Mouse (Mus musculus) natural killer cell, adult 2 months (primary cell): Measurements from ENCODE around the gene Chn2.
"Not testable (repeated sequence)": the region's sequence is repeated elsewhere in the genome, so short reads cannot be mapped to it uniquely, and the experiment has no call there.

Experiments
- DNase-seq, 2 experiments: peaks; one replicate each; pipeline ENCODE4 v3.0.0; 2022; ENCODE audit warnings: low spot score in 2 of 2

Chn2 gene

GRCm38 (mm10) chr6:54150821-54151220, 111.5 kb downstream of the Chn2 start:
- no peak for DNase-seq

GRCm38 (mm10) chr6:54151443-54152241, 112.3 kb downstream of the Chn2 start:
- no peak for DNase-seq

GRCm38 (mm10) chr6:54157097-54157496, 117.7 kb downstream of the Chn2 start:
- DNase-seq: no peak

- DNase-seq: peak in 1 of 2 experiments; percentile 34
These were observed 119.0 kb downstream of the Chn2 start for GRCm38 (mm10) chr6:54158317-54158716.

GRCm38 (mm10) chr6:54160677-54161076, 121.3 kb downstream of the Chn2 start:
- DNase-seq: no peak

- no peak for DNase-seq
These were observed 121.9 kb downstream of the Chn2 start for GRCm38 (mm10) chr6:54161246-54161645.

- DNase-seq: no peak
These were observed 123.0 kb downstream of the Chn2 start for GRCm38 (mm10) chr6:54162321-54162720.

- peak; percentile 74 to 81 for DNase-seq
These were observed 123.4 kb downstream of the Chn2 start for GRCm38 (mm10) chr6:54162786-54163185.

GRCm38 (mm10) chr6:54163702-54164101, 124.3 kb downstream of the Chn2 start:
- DNase-seq: no peak

- DNase-seq: peak; percentile 47 to 61
These were observed 125.4 kb downstream of the Chn2 start for GRCm38 (mm10) chr6:54164777-54165176.

- DNase-seq: no peak
These were observed 125.9 kb downstream of the Chn2 start for GRCm38 (mm10) chr6:54165246-54165645.

GRCm38 (mm10) chr6:54165863-54166262, 126.5 kb downstream of the Chn2 start:
- DNase-seq: no peak

- DNase-seq: no peak
These were observed 127.7 kb downstream of the Chn2 start for GRCm38 (mm10) chr6:54166991-54167546.

- no peak for DNase-seq
These were observed 131.0 kb downstream of the Chn2 start for GRCm38 (mm10) chr6:54170286-54170894.

- no peak for DNase-seq
These were observed 132.0 kb downstream of the Chn2 start for GRCm38 (mm10) chr6:54171385-54171784.

- DNase-seq: no peak
These were observed 136.3 kb downstream of the Chn2 start for GRCm38 (mm10) chr6:54175473-54176215.

- DNase-seq: not testable (repeated sequence)
These were observed 137.7 kb downstream of the Chn2 start for GRCm38 (mm10) chr6:54177081-54177480.

- no peak for DNase-seq
These were observed 139.9 kb downstream of the Chn2 start for GRCm38 (mm10) chr6:54179056-54179873.

- no peak for DNase-seq
These were observed 140.5 kb downstream of the Chn2 start for GRCm38 (mm10) chr6:54179874-54180212.

GRCm38 (mm10) chr6:54183825-54184578, 144.6 kb downstream of the Chn2 start:
- DNase-seq: no peak
